Mouse (Mus musculus) lung, postnatal 36 days (tissue): ENCODE measurements around the gene Atp6ap2.
"Not testable (repeated sequence)": the region's sequence is repeated elsewhere in the genome, so short reads cannot be mapped to it uniquely, and the experiment has no call there.

ENCODE experiments used
- DNase-seq: peaks from one replicate; pipeline ENCODE4 v3.0.0; 2022; ENCODE audit warnings: mixed read lengths

The Atp6ap2 gene

GRCm38 (mm10) chrX:12587192-12587957 lies at the start of gene Atp6ap2:
TSS of gene Atp6ap2 (plus strand) at chrX:12587801.
- peak; percentile 97 for DNase-seq

- no peak for DNase-seq
These were observed 43.2 kb upstream of the Atp6ap2 start for GRCm38 (mm10) chrX:12544417-12544816.

- no peak for DNase-seq
These were observed 30.5 kb upstream of the Atp6ap2 start for GRCm38 (mm10) chrX:12557086-12557485.

DNA sequence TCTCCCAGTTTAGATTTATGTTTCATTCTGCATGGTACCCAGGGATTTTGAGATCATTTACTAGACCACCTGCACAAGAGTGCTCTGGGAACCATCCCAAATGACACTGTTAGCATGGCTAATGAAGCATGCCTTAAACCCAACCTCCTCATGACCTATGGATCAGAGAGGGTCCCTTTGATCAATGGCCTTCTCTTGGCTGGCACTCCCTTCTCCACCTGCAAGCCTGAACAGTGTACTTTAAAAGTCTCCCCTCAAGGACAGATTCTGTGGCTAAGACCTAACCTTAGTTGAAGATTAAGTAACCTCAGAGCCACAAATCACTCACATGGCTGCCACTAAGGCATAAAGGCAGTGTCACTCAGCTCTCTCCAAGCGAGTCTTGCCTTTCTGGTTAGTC lies 16.2 kb upstream of the Atp6ap2 start:
- DNase-seq, result no peak

- DNase-seq, result no peak
These were observed 9.7 kb upstream of the Atp6ap2 start for GRCm38 (mm10) chrX:12577936-12578335.

GRCm38 (mm10) chrX:12578339-12578868 lies 9.2 kb upstream of the Atp6ap2 start:
- DNase-seq, result no peak

DNA sequence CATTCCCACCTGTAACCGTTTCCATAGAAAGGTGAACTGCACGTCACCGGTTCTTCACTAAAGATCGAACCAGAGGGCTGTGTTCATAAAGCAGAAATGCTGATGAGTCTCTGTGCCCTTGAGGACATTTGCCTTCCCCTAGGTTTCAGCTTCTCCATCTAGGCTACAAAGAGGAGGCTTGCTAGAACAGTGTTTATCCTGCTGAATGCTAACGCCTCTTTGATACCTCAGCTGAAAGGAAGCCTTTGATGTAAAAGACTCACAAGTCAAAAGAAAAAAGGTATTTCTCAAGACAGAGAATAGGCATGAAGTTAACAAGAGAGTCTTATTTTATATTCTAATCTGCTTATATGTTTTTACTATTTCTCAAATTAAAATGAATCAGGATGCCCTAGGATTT lies 4.3 kb upstream of the Atp6ap2 start:
- DNase-seq, result no peak

DNA sequence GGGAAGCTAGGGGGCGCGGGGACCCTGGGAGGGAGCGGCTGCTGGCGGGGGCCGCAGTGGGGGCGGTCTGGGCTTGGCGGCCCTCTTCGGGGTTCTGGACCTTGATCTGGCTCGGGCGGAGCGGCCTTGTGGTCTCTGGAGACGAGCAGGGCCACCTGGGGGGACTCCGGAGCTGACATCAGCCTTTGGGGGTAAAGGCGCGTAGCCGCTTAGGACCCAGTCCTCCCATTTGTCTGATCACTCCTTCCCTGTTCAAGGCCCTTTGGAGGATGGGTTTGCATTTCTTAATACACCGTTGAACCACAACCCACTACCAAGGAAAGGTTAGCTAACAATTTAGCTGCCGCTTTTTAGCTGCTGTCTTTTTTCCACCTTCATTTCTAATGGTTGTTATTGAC lies 356 bp downstream of the Atp6ap2 start:
- no peak for DNase-seq

DNA sequence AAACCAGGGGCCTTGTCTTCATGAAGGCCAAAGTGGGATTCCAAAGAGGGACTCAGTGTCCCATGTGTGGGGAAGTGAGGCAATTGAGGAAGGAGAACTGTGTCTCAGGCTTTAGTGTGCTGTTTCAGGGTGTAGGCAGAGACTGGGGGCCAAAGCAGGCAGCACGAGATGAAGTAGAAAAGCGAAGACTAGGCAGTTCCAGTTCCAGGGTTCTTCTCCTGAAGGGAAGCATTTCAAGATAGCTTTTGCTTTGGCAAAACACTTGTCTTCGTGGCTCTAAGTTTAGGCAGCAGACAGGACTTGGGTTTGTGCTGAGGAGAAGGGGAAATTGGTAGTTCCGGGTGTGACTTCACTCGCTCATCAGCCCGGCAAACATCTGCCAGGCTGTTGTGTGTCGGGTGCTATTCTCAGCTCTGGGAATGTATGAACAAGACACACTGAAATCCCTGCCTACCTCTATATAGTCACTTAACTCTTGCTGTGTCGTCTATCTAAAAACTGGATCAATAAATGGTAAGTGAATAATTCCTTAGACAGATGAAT lies 3.9 kb downstream of the Atp6ap2 start:
- DNase-seq, result no peak

- peak; percentile 7 for DNase-seq
These were observed 4.4 kb downstream of the Atp6ap2 start for GRCm38 (mm10) chrX:12592011-12592410.

GRCm38 (mm10) chrX:12593824-12594223 lies 6.2 kb downstream of the Atp6ap2 start:
- DNase-seq, result no peak

- DNase-seq, result not testable (repeated sequence)
These were observed 22.9 kb downstream of the Atp6ap2 start for GRCm38 (mm10) chrX:12610541-12610940.

DNA sequence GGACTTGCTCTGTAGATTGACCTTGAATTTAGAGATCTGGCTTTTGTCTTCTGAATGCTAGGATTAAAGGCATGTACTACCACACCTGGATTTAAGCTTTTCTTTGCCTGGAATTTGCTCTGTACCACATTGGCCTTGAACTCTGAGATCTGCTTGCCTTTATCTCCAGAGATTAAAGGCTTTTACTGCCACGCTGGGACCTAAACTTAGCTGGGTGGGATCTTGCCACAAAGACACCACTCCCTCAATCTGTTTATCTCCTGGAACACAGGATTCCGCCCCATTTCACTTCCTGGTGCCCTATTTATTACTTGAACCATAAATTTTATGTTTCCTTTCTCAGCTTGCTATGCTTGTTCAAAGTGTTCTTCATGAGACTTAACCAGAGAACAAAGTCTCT lies 23.6 kb downstream of the Atp6ap2 start:
- no peak for DNase-seq

GRCm38 (mm10) chrX:12612360-12612759 lies 24.8 kb downstream of the Atp6ap2 start:
- DNase-seq, result not testable (repeated sequence)

- DNase-seq, result no peak
These were observed 37.5 kb downstream of the Atp6ap2 start for GRCm38 (mm10) chrX:12625131-12625530.

DNA sequence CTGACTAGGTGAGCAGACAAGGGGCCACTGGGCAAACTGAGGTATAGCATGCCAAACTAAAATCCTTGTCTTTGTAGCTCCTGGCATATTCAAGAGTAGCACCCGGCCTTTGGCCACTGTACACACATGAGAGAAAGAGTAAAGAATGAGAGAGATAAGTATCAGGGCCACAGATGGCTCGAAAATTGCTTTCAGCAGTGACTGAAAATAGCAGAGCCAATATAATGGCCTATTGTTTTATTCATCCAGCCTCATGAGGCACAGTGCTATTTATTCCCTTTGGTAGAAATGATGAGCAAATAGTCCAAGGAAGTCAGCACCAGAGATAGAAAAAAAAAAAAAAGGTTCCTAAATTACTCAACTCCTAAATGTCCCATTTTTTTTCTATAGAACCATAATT lies 57.4 kb downstream of the Atp6ap2 start:
- no peak for DNase-seq

GRCm38 (mm10) chrX:12645531-12646304 lies 58.1 kb downstream of the Atp6ap2 start:
- peak; percentile 7 for DNase-seq

DNA sequence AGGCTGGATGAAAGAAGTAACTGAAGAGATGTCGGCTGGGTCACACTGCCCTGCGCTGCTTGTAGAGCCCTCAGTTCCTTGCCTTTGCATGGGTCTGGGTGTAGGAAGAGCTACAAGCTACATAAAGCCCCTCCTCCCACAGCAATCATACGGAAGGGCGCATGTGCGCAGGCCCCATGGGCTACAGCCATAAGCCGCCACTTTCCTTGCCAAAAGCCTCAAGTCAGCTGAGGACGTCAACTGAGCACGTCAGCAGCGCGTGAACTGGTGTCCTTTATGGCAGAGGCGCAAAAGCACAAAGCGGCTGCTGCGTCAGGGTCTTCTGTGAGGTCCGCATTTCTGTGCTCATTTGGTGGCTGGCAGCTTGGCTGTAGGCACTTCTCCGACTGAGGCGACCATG lies 64.3 kb downstream of the Atp6ap2 start:
- DNase-seq, result no peak

GRCm38 (mm10) chrX:12653879-12654278 lies 66.3 kb downstream of the Atp6ap2 start:
- DNase-seq, result no peak
